Mouse (Mus musculus) gastrocnemius, postnatal 14 days (tissue): ENCODE measurements around the gene Gdf11. TPM values are rescaled to one million over a fixed set of nuclear protein-coding genes. Genes with fewer than 3 reads are reported as not detected.

Experiments
- DNase-seq: peaks from one replicate; pipeline ENCODE4 v3.0.0; 2021; ENCODE audit warnings: mixed read lengths
- intact Hi-C: fragments of 180-260 bp; cut with DNase I; formaldehyde crosslinking; loops from one replicate; pipeline ENCODE4 v1.15.1; 2025; ENCODE audit warnings: low total_unique reads
- long read RNA-seq, 2 experiments: library from polyadenylated mRNA; stranded (forward); transcript quantifications; one replicate each; pipeline ENCODE4 v2.0.0; 2021
- total RNA-seq, 2 experiments: library from RNA; stranded (reverse); gene quantifications; 2 replicates each; pipeline ENCODE4 v1.2.3; 2021

Gdf11 gene
- 1 to 10 TPM; 6.7 to 7.1 TPM for total RNA-seq
- long read RNA-seq, experiment 1, partial matches to known transcripts: 0 of 3 reads
- long read RNA-seq, experiment 1, other reads (novel, unspliced or antisense): 3 of 3 reads
- long read RNA-seq, experiment 2, full-length matches to known transcripts: 1 of 2 reads
- long read RNA-seq, experiment 2, partial matches to known transcripts: 0 of 2 reads
- long read RNA-seq, experiment 2, other reads (novel, unspliced or antisense): 1 of 2 reads

GRCm38 (mm10) chr10:128891296-128892094 lies at the start of gene Gdf11:
Gene Gdf11, minus strand, starts transcription at chr10:128891718.
- intact Hi-C loops: loop anchor here (5.0 kb wide), 2 partner anchors 44 to 159 kb away; no protein-coding TSS in a partner anchor
- DNase-seq: peak; percentile 65

GRCm38 (mm10) chr10:128940475-128941061 lies 49.0 kb upstream of the Gdf11 start:
- intact Hi-C loops: no loop called here
- DNase-seq: no peak

GRCm38 (mm10) chr10:128938974-128939373 lies 47.5 kb upstream of the Gdf11 start:
- no peak for DNase-seq
- intact Hi-C loops: no loop called here

GRCm38 (mm10) chr10:128938457-128938856 lies 46.9 kb upstream of the Gdf11 start:
- peak; percentile 93 for DNase-seq
- intact Hi-C loops: no loop called here

- intact Hi-C loops: no loop called here
- peak; percentile 79 for DNase-seq
Measured at GRCm38 (mm10) chr10:128937756-128938390, 46.4 kb upstream of the Gdf11 start.

GRCm38 (mm10) chr10:128935826-128936440 lies 44.4 kb upstream of the Gdf11 start:
- DNase-seq: peak; percentile 66
- intact Hi-C loops: no loop called here

GRCm38 (mm10) chr10:128934997-128935787 lies 43.7 kb upstream of the Gdf11 start:
- intact Hi-C loops: no loop called here
- DNase-seq: no peak

GRCm38 (mm10) chr10:128933976-128934721 lies 42.6 kb upstream of the Gdf11 start:
- DNase-seq: no peak
- intact Hi-C loops: no loop called here

- intact Hi-C loops: no loop called here
- peak; percentile 58 for DNase-seq
Measured at GRCm38 (mm10) chr10:128933574-128933973, 42.1 kb upstream of the Gdf11 start, which contains the start of gene Itga7. Gene Itga7, plus strand, starts transcription at chr10:128933818.

GRCm38 (mm10) chr10:128931441-128931840 lies 39.9 kb upstream of the Gdf11 start:
- intact Hi-C loops: no loop called here
- DNase-seq: no peak

GRCm38 (mm10) chr10:128929638-128930378 lies 38.3 kb upstream of the Gdf11 start:
- intact Hi-C loops: no loop called here
- DNase-seq: no peak

GRCm38 (mm10) chr10:128928356-128928755 lies 36.8 kb upstream of the Gdf11 start:
- no peak for DNase-seq

GRCm38 (mm10) chr10:128923935-128924334 lies 32.4 kb upstream of the Gdf11 start, which contains the start of gene Bloc1s1:
Gene Bloc1s1, minus strand, starts transcription at chr10:128924035.
- DNase-seq: no peak

More at GRCm38 (mm10) chr10:128928356-128928755, 36.8 kb upstream of the Gdf11 start:
- intact Hi-C loops: no loop called here

GRCm38 (mm10) chr10:128923013-128923691 lies 31.6 kb upstream of the Gdf11 start:
- DNase-seq: peak; percentile 97
- intact Hi-C loops: no loop called here

More at GRCm38 (mm10) chr10:128923935-128924334, 32.4 kb upstream of the Gdf11 start, which contains the start of gene Bloc1s1:
- intact Hi-C loops: no loop called here

- intact Hi-C loops: no loop called here
- no peak for DNase-seq
Measured at GRCm38 (mm10) chr10:128922822-128923012, 31.2 kb upstream of the Gdf11 start, which contains the start of gene Rdh5. Gene Rdh5, minus strand, starts transcription at chr10:128922888.

GRCm38 (mm10) chr10:128921883-128922821 lies 30.6 kb upstream of the Gdf11 start:
- no peak for DNase-seq
- intact Hi-C loops: no loop called here
